Mouse (Mus musculus): ENCODE measurements around the gene Ctcfl. TPM values are rescaled to one million over a fixed set of nuclear protein-coding genes. Genes with fewer than 3 reads are reported as not detected.

Ctcfl gene
- total and polyA plus RNA-seq, 3 experiments = 0.13 TPM; not detected in 2

DNA sequence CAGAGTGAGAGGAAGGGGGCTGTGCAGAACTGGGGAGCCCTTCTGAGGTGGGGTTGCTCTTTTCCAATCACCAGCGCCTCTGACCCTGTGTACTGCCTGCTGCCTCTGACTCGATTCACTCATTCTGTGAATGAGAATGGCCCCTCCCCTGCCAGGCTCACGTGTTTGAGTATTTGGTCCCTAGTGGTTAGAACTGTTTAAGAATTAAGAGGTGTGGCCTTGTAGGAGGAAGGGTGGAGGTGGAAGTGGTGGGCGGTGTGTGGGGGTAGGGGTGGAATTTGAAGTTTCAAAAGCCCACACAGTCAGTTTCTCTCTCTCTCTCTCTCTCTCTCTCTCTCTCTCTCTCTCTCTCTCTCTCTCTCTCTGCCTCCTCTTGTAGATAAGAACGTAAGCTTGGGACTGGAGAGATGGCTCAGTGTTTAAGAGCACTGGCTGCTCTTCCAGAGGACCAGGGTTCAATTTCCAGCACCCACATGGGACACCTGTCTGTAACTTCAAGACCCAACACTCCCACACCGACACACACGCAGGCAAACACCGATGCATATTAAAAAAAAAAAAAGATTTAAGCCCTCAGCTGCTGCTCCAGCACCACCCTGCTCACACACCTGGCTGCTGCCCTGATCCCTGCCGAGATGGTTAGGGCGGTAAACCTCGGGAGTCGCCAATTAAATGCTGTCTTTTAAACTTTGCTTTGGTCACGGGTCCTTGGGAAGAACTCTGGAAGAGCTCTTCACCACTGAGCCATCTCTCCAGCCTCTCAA is 35.4 kb downstream of the Ctcfl start (continued):
- TF ChIP-seq USF1 (IDR thresholded peaks at IDR 0.05; ENCODE audit: low read depth, low read length) (peak; percentile 95), MAZ (IDR thresholded peaks at IDR 0.05; ENCODE audit: low read depth, low read length) (peak; percentile 36; the same call in 1 of the 2 replicates), MAX (IDR thresholded peaks at IDR 0.05; ENCODE audit: low read length) (peak; percentile 65; the same call in 1 of the 2 replicates)

DNA sequence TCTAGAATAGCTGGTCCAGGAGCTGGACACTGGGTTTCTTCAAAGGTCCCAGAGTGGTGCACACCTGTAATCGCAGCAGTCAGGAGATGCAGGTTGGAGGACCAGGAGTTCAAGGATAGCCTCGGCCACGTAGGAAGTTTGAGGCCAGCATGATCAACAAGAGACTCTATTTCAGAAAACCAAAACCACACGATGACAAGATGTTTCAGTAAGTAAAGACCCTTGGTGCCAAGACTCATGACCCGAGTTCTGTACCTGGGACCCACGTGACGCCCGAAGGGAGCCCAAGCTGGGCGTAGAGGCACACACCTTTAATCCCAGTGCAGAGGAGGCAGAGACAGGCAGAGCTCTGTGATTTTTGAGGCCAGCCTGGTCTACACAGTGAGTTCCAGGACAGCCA is 36.2 kb downstream of the Ctcfl start:
- 0 out of 2 replicates have a peak, but pooled peaks have one; percentile 33 for TF ChIP-seq USF1 (IDR thresholded peaks at IDR 0.05; ENCODE audit: low read depth, low read length)
- TF ChIP-seq UBTF (IDR thresholded peaks at IDR 0.05; ENCODE audit: borderline replicate concordance, insufficient read depth, low read depth, low read length) = no peak
- TF ChIP-seq ZC3H11A (IDR thresholded peaks at IDR 0.05; ENCODE audit: low read depth, low read length) = no peak
- no peak for TF ChIP-seq ZKSCAN1 (IDR thresholded peaks at IDR 0.05; ENCODE audit: low read depth, low read length)
- TF ChIP-seq ETS1 (IDR thresholded peaks at IDR 0.05; ENCODE audit: low read depth, low read length) = no peak
- no peak for TF ChIP-seq CTCF (IDR thresholded peaks at IDR 0.05 in 2 of 3, conservative IDR thresholded peaks at IDR 0.05 in 1 of 3; ENCODE audit: control insufficient read depth in 1 of 3, insufficient read depth in 1 of 3, low read depth in 2 of 3, low read length in 3 of 3, poor library complexity in 1 of 3, severe bottlenecking in 1 of 3)
- TF ChIP-seq NELFE (IDR thresholded peaks at IDR 0.05; ENCODE audit: low read depth, low read length) = no peak
- TF ChIP-seq CHD2 (IDR thresholded peaks at IDR 0.05; ENCODE audit: low read length) = no peak
- H3K79me2 ChIP-seq (ENCODE audit: control insufficient read depth, insufficient read depth, low read length, poor library complexity) = no peaks in the 10 kb centered on the region; the same call in 1 of the 2 replicates
- H3K36me3 ChIP-seq (ENCODE audit: control insufficient read depth in 1 of 2, insufficient read depth in 2 of 2, low read length in 2 of 2) = peaks cover 0 to 2% of the 10 kb centered on the region in 2 experiments; a peak in 1 of 4 replicates
- peak overlapping the region; percentile 49 for H3K9ac ChIP-seq (ENCODE audit: control insufficient read depth, low read depth, low read length, poor library complexity, severe bottlenecking)
- peaks cover 0 to 11% of the 10 kb centered on the region in 2 experiments; a peak in 2 of 4 replicates for H3K4me1 ChIP-seq (ENCODE audit: control insufficient read depth in 1 of 2, insufficient read depth in 2 of 2, low read length in 2 of 2)
- DNase-seq (ENCODE audit: low read depth, low spot score) = no peak
- peak overlapping the region; percentile 69 for H3K27ac ChIP-seq (ENCODE audit: control insufficient read depth, low read depth, low read length)
- H3K4me3 ChIP-seq (ENCODE audit: control insufficient read depth in 1 of 2, insufficient read depth in 1 of 2, low read depth in 2 of 2, low read length in 2 of 2) = peak overlapping the region in 1 of 2 experiments; percentile 45; a peak in 3 of 4 replicates
- no peaks in the 10 kb centered on the region; a peak in 1 of 4 replicates for H3K27me3 ChIP-seq (ENCODE audit: control insufficient read depth in 1 of 2, insufficient read depth in 2 of 2, low read length in 2 of 2)
- no peaks in the 10 kb centered on the region for H3K9me3 ChIP-seq (replicated peaks; ENCODE audit: insufficient read depth, low read length)

DNA sequence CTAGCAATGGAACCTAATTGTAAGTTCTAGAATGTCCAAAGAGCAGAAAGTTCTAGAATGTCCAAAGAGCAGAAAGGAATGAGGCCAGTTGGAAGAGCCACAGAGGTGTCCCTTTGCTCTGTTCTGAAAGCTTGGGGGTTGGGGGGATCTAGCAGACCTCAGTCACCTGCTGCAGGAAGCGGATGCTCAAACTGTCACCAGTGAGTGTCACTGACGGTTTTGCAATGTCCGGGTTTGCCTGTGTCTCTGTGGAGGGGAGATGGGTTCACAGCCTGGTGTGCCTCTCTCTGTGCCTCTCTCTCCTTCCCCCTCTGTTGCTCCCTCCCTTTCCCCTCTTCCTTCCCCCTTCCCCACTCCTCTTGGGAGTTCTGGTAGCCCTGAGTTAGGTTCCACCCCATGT is 36.6 kb downstream of the Ctcfl start:
- Histone ChIP-seq H3K36me3 (ENCODE audit: control insufficient read depth in 1 of 2, insufficient read depth in 2 of 2, low read length in 2 of 2) (peaks cover 0 to 2% of the 10 kb centered on the region in 2 experiments; a peak in 1 of 4 replicates), H3K4me1 (ENCODE audit: control insufficient read depth in 1 of 2, insufficient read depth in 2 of 2, low read length in 2 of 2) (peaks cover 0 to 11% of the 10 kb centered on the region in 2 experiments; a peak in 2 of 4 replicates), H3K27ac (ENCODE audit: control insufficient read depth, low read depth, low read length) (no peak overlapping the region), H3K79me2 (ENCODE audit: control insufficient read depth, insufficient read depth, low read length, poor library complexity) (no peaks in the 10 kb centered on the region; the same call in 1 of the 2 replicates), H3K9ac (ENCODE audit: control insufficient read depth, low read depth, low read length, poor library complexity, severe bottlenecking) (no peak overlapping the region), H3K9me3 (replicated peaks; ENCODE audit: insufficient read depth, low read length) (no peaks in the 10 kb centered on the region), H3K27me3 (ENCODE audit: control insufficient read depth in 1 of 2, insufficient read depth in 2 of 2, low read length in 2 of 2) (no peaks in the 10 kb centered on the region; a peak in 1 of 4 replicates), H3K4me3 (ENCODE audit: control insufficient read depth in 1 of 2, insufficient read depth in 1 of 2, low read depth in 2 of 2, low read length in 2 of 2) (no peak overlapping the region)
- DNase-seq (ENCODE audit: low read depth, low spot score) = no peak
- TF ChIP-seq MEF2A (IDR thresholded peaks at IDR 0.05; ENCODE audit: extremely low read depth, insufficient replicate concordance, low read depth, low read length, poor library complexity, severe bottlenecking) (no peak), GATA1 (IDR thresholded peaks at IDR 0.05; ENCODE audit: low read depth, low read length) (no peak), GABPA (IDR thresholded peaks at IDR 0.05; ENCODE audit: low read depth, low read length) (no peak), POLR2A (IDR thresholded peaks at IDR 0.05; ENCODE audit: control insufficient read depth in 1 of 2, insufficient read depth in 1 of 2, low read depth in 1 of 2, low read length in 2 of 2, poor library complexity in 1 of 2) (no peak), MYC (IDR thresholded peaks at IDR 0.05; ENCODE audit: low read depth, low read length) (no peak), RCOR1 (IDR thresholded peaks at IDR 0.05; ENCODE audit: low read depth, low read length) (no peak), POLR2AphosphoS5 (IDR thresholded peaks at IDR 0.05; ENCODE audit: borderline replicate concordance, low read depth, low read length) (no peak), TBP (IDR thresholded peaks at IDR 0.05; ENCODE audit: low read depth, low read length) (no peak), TAL1 (IDR thresholded peaks at IDR 0.05; ENCODE audit: low read length) (no peak), CTCF (IDR thresholded peaks at IDR 0.05 in 2 of 3, conservative IDR thresholded peaks at IDR 0.05 in 1 of 3; ENCODE audit: control insufficient read depth in 1 of 3, insufficient read depth in 1 of 3, low read depth in 2 of 3, low read length in 3 of 3, poor library complexity in 1 of 3, severe bottlenecking in 1 of 3) (no peak), MAZ (IDR thresholded peaks at IDR 0.05; ENCODE audit: low read depth, low read length) (no peak), BHLHE40 (IDR thresholded peaks at IDR 0.05; ENCODE audit: borderline replicate concordance, low read depth, low read length) (no peak), ELF1 (IDR thresholded peaks at IDR 0.05; ENCODE audit: low read depth, low read length) (no peak), MYB (IDR thresholded peaks at IDR 0.05; ENCODE audit: low read depth, low read length) (no peak)

Data from MEL (cell line).